Mouse (Mus musculus): Measurements from ENCODE around the gene Anapc1.

Anapc1 gene

GRCm38 (mm10) chr2:128697566-128697965 is 10.4 kb upstream of the Anapc1 start:
- in situ Hi-C loops (cut with MboI, MseI) = loop anchor here (5.0 to 10.0 kb wide), 3 partner anchors 50 to 207 kb away; partner anchors contain the start of gene Tmem87b (in 2 of the 2)

- in situ Hi-C loops (cut with MboI, MseI) = loop anchor here (5.0 to 10.0 kb wide), 3 partner anchors 50 to 208 kb away; partner anchors contain the start of gene Tmem87b (in 2 of the 2)
These were observed 9.9 kb upstream of the Anapc1 start for GRCm38 (mm10) chr2:128697047-128697446.

GRCm38 (mm10) chr2:128696426-128696825 is 9.2 kb upstream of the Anapc1 start:
- in situ Hi-C loops (cut with MboI, MseI) = loop anchor here (5.0 to 10.0 kb wide), 3 partner anchors 51 to 208 kb away; partner anchors contain the start of gene Tmem87b (in 2 of the 2)

- in situ Hi-C loops (cut with MboI, MseI) = loop anchor here in 1 of 2 experiments (10.0 kb wide), 1 partner anchor 210 kb away; no protein-coding TSS in a partner anchor
These were observed 7.4 kb upstream of the Anapc1 start for GRCm38 (mm10) chr2:128694548-128694947.

- in situ Hi-C loops (cut with MboI, MseI) = loop anchor here in 1 of 2 experiments (10.0 kb wide), 1 partner anchor 211 kb away; no protein-coding TSS in a partner anchor
These were observed 6.6 kb upstream of the Anapc1 start for GRCm38 (mm10) chr2:128693828-128694227.

GRCm38 (mm10) chr2:128693236-128693635 is 6.0 kb upstream of the Anapc1 start:
- in situ Hi-C loops (cut with MboI, MseI) = loop anchor here in 1 of 2 experiments (10.0 kb wide), 1 partner anchor 212 kb away; no protein-coding TSS in a partner anchor

GRCm38 (mm10) chr2:128692771-128693170 is 5.6 kb upstream of the Anapc1 start:
- in situ Hi-C loops (cut with MboI, MseI) = loop anchor here in 1 of 2 experiments (10.0 kb wide), 1 partner anchor 212 kb away; no protein-coding TSS in a partner anchor

- in situ Hi-C loops (cut with MboI, MseI) = loop anchor here in 1 of 2 experiments (10.0 kb wide), 1 partner anchor 212 kb away; no protein-coding TSS in a partner anchor
These were observed 5.1 kb upstream of the Anapc1 start for GRCm38 (mm10) chr2:128692336-128692735.

GRCm38 (mm10) chr2:128687558-128688120 is 448 bp upstream of the Anapc1 start:
- in situ Hi-C loops (cut with MboI, MseI) = no loop called here

- in situ Hi-C loops (cut with MboI, MseI) = no loop called here
These were observed 6.5 kb downstream of the Anapc1 start for GRCm38 (mm10) chr2:128680661-128681060.

GRCm38 (mm10) chr2:128620578-128620977 is 66.6 kb downstream of the Anapc1 start:
- in situ Hi-C loops (cut with MboI, MseI) = no loop called here

- in situ Hi-C loops (cut with MboI, MseI) = no loop called here
These were observed 71.8 kb downstream of the Anapc1 start for GRCm38 (mm10) chr2:128615366-128615765.

- in situ Hi-C loops (cut with MboI, MseI) = no loop called here
These were observed 73.8 kb downstream of the Anapc1 start for GRCm38 (mm10) chr2:128613365-128613764.

- in situ Hi-C loops (cut with MboI, MseI) = no loop called here
These were observed 74.9 kb downstream of the Anapc1 start for GRCm38 (mm10) chr2:128612275-128612674.

GRCm38 (mm10) chr2:128611178-128611577 is 76.0 kb downstream of the Anapc1 start:
- in situ Hi-C loops (cut with MboI, MseI) = no loop called here

- in situ Hi-C loops (cut with MboI, MseI) = no loop called here
These were observed 77.9 kb downstream of the Anapc1 start for GRCm38 (mm10) chr2:128609286-128609685.

GRCm38 (mm10) chr2:128601534-128601933 is 85.7 kb downstream of the Anapc1 start:
- in situ Hi-C loops (cut with MboI, MseI) = no loop called here

GRCm38 (mm10) chr2:128592301-128592700 is 94.9 kb downstream of the Anapc1 start:
- in situ Hi-C loops (cut with MboI, MseI) = no loop called here

GRCm38 (mm10) chr2:128590909-128591308 is 96.3 kb downstream of the Anapc1 start, which contains the start of gene Spdye4c:
Spdye4c (plus strand) TSS chr2:128591209.
- in situ Hi-C loops (cut with MboI, MseI) = no loop called here

- in situ Hi-C loops (cut with MboI, MseI) = no loop called here
These were observed 104.3 kb downstream of the Anapc1 start for GRCm38 (mm10) chr2:128582881-128583280.

GRCm38 (mm10) chr2:128572726-128573624 is 114.2 kb downstream of the Anapc1 start:
- in situ Hi-C loops (cut with MboI, MseI) = loop anchor here in 1 of 2 experiments (10.0 kb wide), 1 partner anchor 448 kb away; the partner anchor contains the start of gene Bcl2l11

GRCm38 (mm10) chr2:128571001-128571400 is 116.2 kb downstream of the Anapc1 start:
- in situ Hi-C loops (cut with MboI, MseI) = loop anchor here in 1 of 2 experiments (10.0 kb wide), 1 partner anchor 446 kb away; the partner anchor contains the start of gene Bcl2l11

Data from T-helper 17 cell (primary cell).